Mouse (Mus musculus) Patski (cell line): ENCODE results near the gene Fbp1. TPM values are rescaled to one million over a fixed set of nuclear protein-coding genes. Genes with fewer than 3 reads are reported as not detected.

Source experiments
- ATAC-seq: fragments of 100-300 bp; one replicate; pipeline ENCODE4 v1.8.0; 2021
- CTCF ChIA-PET: fragments of 350-600 bp; sonication (Branson Sonifier 250); formaldehyde crosslinking; loops from one replicate; lab custom pipeline; 2022; ENCODE audit warnings: inconsistent platforms; lab: Charles Lee
- POLR2A ChIA-PET: fragments of 350-600 bp; sonication (Branson Sonifier 250); formaldehyde crosslinking; loops from one replicate; lab custom pipeline; 2022; ENCODE audit warnings: antibody characterized with exemption, inconsistent platforms; lab: Charles Lee
- DNase-seq: peaks from one replicate; pipeline ENCODE4 v3.0.0-alpha.2; 2011; ENCODE audit warnings: low read depth, low spot score
- H3K27me3 ChIP-seq: fragments of 371-371 bp; one replicate; pipeline ENCODE4 v1.5.1; 2021
- CTCF ChIP-seq: fragments of 100-300 bp; IDR thresholded peaks from one replicate; pipeline ENCODE4 v1.5.1; 2021
- in situ Hi-C: fragments of 300-500 bp; cut with MboI; formaldehyde crosslinking; loops from 3 replicates; pipeline ENCODE4 v1.11.1; 2018; ENCODE audit warnings: low pct_unique_long_range_greater_than_20kb, mixed read lengths
- polyA plus RNA-seq: library from polyadenylated mRNA; unstranded; gene quantifications from one replicate; pipeline ENCODE4 v1.2.3, GENCODE M21; 2021

The Fbp1 gene
- polyA plus RNA-seq, 1 experiment from 2014 or later, result not detected

DNA sequence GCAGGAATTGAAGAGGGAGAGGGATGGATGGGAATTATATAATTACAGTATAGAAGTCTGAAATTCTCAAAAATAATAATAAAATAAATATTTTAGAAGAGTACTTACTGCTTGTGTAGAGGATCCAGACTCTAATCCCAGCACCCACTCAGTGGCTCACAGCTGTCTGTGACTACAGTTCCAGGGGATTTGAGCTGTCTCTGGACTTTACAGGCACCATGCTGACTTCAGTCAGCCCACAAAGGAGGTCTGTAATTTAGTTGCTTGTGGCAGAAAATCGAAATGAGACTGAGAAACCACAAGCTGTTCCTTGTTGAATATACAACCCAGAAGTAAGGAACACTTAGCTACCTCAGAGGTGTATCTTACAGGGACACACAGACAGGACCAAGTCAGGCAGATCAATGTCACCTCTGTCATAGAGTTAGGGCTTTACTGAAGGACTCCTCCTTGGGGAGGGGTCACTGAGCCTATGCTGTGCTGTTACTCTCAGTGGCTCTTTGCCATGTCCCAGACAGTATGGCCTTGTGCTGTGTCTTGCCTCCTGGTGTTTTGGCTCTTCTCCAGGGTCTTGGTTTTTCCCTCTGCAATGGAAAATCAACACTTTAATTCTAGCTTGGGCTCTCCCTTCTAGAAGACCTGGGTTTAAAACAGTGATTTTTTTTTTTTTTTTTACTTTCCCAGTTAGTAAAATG is 29.5 kb upstream of the Fbp1 start:
- no peak for ATAC-seq
- H3K27me3 ChIP-seq, result no peaks in the 10 kb centered on the region
- DNase-seq, result no peak
- in situ Hi-C loops, result loop anchor here (25.0 kb wide), 1 partner anchor 1120 kb away; no protein-coding TSS in a partner anchor
- ChIA-PET CTCF (interaction anchor here (0.9 kb wide), 2 partner anchors 16 to 418 kb away, joined by 3 read pairs; no protein-coding TSS in a partner anchor), POLR2A (no interaction called here)
- TF ChIP-seq CTCF, result no peak

DNA sequence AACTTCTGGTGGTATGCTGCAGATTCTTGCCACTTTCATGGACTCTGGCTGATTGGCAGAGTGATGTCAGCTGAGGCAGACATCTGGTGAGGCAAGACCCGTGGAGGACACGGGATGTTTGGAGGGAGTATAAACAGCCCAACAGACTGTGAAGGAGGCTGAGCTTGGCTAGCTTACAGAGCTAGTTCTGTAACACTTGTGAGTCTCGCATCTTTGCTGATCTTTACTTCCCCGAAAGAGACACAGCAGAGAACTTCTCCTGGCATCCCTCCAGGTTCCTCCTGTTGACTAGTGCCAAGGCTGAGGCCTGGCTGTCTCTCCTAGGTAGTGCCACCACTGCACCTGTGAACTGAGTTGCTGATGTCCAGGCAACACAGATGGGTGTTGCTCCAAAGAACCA is 28.6 kb upstream of the Fbp1 start:
- ChIA-PET CTCF (interaction anchor here (1.5 kb wide), 1 partner anchor 27 kb away, joined by 4 read pairs; no protein-coding TSS in a partner anchor), POLR2A (no interaction called here)
- TF ChIP-seq CTCF, result no peak
- DNase-seq (no peak), ATAC-seq (peak; percentile 44)
- H3K27me3 ChIP-seq, result no peaks in the 10 kb centered on the region
- in situ Hi-C loops, result loop anchor here (25.0 kb wide), 1 partner anchor 1121 kb away; no protein-coding TSS in a partner anchor

DNA sequence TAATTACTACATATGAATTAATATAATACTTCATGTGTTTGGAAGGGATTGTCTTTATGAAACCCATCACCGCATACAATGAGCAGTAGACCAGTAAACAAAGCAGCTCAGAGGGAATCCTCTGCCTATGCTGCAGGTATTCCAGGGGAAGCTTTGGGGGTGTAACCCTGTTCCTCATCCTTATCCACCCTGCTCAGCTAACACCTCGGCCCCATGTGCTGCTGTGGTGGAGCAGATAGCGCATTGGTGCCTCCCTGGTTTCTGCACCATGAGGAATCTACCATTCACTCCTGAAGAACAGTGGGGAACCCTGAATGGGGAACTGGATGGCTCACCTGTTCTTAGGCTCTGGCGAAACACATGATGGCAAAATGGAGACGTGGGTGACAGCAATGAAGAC is 23.5 kb upstream of the Fbp1 start:
- H3K27me3 ChIP-seq, result no peaks in the 10 kb centered on the region
- POLR2A ChIA-PET, result interaction anchor here (0.7 kb wide), 1 partner anchor 36 kb away, joined by 4 read pairs; no protein-coding TSS in a partner anchor
- ATAC-seq (no peak), DNase-seq (no peak)
- in situ Hi-C loops, result loop anchor here (25.0 kb wide), 1 partner anchor 1126 kb away; no protein-coding TSS in a partner anchor
- CTCF ChIA-PET, result interaction anchor here (0.6 to 1.0 kb wide), 2 partner anchors 38 to 454 kb away, joined by 3 read pairs; no protein-coding TSS in a partner anchor
- TF ChIP-seq CTCF, result no peak

DNA sequence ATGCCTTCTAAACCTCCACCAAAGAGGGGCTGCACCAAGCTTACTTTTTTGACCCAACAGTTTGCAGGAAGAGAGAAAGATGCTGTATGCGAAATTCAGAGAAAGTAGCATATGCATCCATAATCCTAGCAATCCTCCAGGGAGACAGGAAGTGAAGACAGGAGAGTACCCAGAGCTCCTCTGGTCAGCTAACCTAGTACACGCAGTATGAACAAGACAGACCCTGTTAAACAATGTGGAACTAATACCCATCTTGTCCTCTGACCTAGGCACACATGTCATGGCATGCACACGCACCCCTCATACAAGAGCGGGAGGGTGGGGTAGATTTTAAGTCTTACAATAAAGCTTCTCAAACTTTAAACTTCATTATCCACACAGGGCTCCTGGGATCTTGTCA is 22.1 kb upstream of the Fbp1 start:
- DNase-seq, result no peak
- in situ Hi-C loops, result loop anchor here (25.0 kb wide), 1 partner anchor 1127 kb away; no protein-coding TSS in a partner anchor
- no peaks in the 10 kb centered on the region for H3K27me3 ChIP-seq
- TF ChIP-seq CTCF, result no peak
- CTCF ChIA-PET, result interaction anchor here (1.6 kb wide), 1 partner anchor 29 kb away, joined by 3 read pairs; no protein-coding TSS in a partner anchor
- no peak for ATAC-seq
- POLR2A ChIA-PET, result no interaction called here

DNA sequence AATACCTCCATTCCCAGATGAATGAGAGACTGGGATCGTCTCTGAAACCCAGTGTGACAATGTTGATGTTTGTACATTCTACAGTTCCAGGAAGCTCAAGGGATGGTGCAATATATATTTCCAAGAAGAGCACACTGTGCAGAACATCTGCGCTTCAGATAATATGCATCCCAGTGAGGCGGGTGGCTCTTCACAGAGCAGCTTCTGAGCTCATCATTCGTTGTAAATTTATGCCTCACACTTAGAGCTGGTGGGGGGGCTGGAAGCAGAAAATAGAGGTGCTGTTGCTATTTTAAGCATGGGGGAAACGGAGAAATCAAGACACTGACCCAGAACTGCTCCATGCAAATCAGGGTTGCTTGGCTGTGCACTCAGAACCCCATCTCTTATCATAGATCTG is 21.7 kb upstream of the Fbp1 start:
- H3K27me3 ChIP-seq, result no peaks in the 10 kb centered on the region
- no peak for DNase-seq
- ChIA-PET CTCF (interaction anchor here (1.6 kb wide), 1 partner anchor 28 kb away, joined by 3 read pairs; no protein-coding TSS in a partner anchor), POLR2A (no interaction called here)
- TF ChIP-seq CTCF, result no peak
- no peak for ATAC-seq
- in situ Hi-C loops, result loop anchor here (25.0 kb wide), 1 partner anchor 1128 kb away; no protein-coding TSS in a partner anchor

DNA sequence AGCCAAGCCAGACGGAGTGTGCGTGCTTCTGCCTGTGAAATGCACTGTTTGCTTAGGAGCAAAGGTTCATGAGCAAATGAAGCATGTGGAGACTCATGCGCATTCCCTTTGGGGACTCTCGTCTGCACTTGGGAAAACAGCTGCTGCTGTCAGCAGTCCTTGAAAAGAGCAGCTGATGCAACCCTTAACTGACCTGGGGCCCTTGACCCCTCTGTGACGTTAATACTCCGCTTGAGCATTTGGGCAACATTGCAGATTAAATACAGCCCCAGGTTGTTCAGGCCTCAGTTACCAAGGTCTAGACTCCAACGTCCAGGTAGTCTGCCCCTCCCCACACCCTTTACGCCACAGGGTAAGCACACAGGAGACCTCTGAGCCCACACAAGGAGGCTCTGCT is 20.1 kb upstream of the Fbp1 start:
- DNase-seq, result no peak
- ChIA-PET CTCF (no interaction called here), POLR2A (no interaction called here)
- no peak for TF ChIP-seq CTCF
- H3K27me3 ChIP-seq, result peaks cover 2% of the 10 kb centered on the region
- in situ Hi-C loops, result loop anchor here (25.0 kb wide), 1 partner anchor 1129 kb away; no protein-coding TSS in a partner anchor
- ATAC-seq, result no peak

DNA sequence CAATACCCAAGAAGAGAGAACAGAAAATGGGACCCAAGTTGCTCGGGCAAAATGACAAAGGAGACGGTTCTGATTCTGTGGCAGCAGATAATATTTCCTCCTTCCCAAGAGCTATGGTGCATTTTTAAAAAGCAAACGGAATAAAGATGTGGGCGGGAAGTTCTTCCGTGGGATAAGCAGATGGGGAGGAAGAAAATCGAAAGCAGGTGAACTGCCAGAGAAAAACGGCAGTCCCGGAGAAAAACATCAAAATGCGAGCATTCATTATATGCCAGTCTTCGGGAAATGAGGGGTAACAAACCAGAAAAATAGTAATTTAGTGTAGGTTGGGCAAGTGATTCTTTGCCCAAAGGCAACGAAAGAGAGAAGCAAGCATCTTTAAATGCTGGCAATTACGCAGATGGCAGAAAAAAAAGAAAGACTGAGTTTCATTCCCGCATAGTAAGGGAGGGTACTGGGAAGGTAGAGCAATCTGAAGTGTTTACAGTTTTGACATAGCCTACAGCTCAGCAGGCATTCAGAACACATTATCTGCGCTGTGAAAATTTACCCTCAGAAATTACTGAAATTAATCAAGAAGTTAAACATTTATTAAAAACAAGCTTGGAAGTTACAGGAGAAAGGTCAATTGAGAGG is 19.6 kb upstream of the Fbp1 start:
- in situ Hi-C loops, result loop anchor here (25.0 kb wide), 1 partner anchor 1130 kb away; no protein-coding TSS in a partner anchor
- TF ChIP-seq CTCF, result no peak
- peaks cover 3% of the 10 kb centered on the region for H3K27me3 ChIP-seq
- ChIA-PET CTCF (no interaction called here), POLR2A (no interaction called here)
- DNase-seq (no peak), ATAC-seq (no peak)

DNA sequence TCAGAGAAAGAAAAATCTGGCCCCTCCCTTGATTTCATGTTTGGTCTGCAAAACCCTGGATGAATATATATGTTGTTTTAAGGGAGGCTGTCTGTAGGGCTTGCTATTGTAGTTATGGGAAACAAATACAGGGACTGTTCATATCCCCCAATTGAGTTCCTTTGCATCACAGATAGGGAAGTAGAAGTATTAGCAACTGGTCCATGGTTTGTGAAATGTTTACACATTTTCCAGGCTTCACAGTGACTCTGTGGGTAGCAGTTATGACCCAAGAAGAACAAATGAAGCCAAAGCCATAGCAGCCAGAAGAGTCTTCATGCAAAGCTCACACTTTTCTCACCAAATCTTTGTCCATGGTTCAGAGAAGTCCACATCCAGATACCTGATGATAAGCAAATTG is 13.1 kb upstream of the Fbp1 start:
- DNase-seq (no peak), ATAC-seq (no peak)
- ChIA-PET POLR2A (no interaction called here), CTCF (interaction anchor here (1.4 kb wide), 1 partner anchor 455 kb away, joined by 3 read pairs; no protein-coding TSS in a partner anchor)
- in situ Hi-C loops, result loop anchor here (25.0 kb wide), 1 partner anchor 1136 kb away; no protein-coding TSS in a partner anchor
- peaks cover 14% of the 10 kb centered on the region for H3K27me3 ChIP-seq
- TF ChIP-seq CTCF, result no peak

DNA sequence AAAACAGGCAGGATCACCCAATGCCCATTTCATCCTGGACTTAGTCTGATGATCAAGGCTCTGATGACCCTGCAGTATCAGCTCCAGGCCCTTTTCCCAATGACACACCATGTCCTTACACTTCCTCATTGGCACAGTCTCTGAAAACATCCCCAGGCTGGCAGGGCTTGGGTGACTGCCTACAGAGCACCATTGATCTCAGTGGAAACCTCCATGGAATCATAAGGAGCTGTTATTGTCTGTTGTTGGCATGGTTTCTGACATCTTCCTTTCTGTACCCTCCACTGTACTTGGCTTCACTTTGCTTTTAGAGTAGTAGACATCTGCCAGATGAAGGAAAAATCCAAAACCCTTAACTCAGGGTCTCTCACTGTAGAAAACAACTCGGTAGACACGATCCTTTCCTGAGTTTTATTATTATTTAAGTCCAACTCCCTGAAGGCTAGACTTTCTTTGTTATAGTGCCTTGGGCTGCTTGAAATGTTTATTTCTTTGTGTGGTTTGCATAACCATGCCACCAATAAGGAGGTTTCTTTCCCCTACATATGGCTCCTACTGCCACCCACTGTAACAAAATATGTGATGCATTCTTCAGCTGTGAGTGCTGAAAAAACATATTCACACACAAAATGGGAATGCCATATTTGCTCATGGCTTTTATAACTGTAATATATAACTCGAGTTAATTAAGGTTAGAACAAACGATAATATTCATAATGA is 10.0 kb upstream of the Fbp1 start:
- POLR2A ChIA-PET, result no interaction called here
- no peak for TF ChIP-seq CTCF
- CTCF ChIA-PET, result no interaction called here
- ATAC-seq, result no peak
- peaks cover 11% of the 10 kb centered on the region for H3K27me3 ChIP-seq
- no peak for DNase-seq
- in situ Hi-C loops, result no loop called here
